8 mouse cellular contexts compared by ENCODE assay signal in the genomic region with DNA sequence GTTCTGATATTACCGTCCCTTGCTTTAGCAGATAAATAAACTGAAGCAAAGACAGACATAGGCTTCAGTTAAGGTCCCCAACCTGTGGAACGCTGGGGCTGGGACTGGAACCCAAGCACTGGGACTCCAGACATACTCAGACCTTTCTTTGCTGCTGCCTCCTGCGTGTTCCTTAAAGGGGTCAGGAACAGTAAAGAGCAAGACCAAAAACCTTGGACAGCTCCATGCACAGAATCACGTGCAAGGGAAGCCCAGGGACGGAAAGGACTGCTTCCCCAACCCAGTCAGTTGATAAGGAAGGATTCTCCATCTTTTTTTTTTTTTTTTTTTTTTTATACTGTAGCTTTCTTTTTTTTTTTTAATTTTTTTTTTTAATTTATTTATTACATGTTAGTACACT. TPM values are rescaled to one million over a fixed set of nuclear protein-coding genes. Genes with fewer than 3 reads are reported as not detected.
A peak's percentile ranks its signal among the peaks of the same experiment; 100 is the strongest.
DNase-seq lines count a peak whose midpoint lies in the region; ATAC-seq and TF ChIP-seq lines count a peak whose summit lies in the region.
"Had no signal": no experiment of that assay in that cellular context is flagged by ENCODE, and none has a peak within 500 bp of the region (broad histone marks: within the 10 kb centered on the region; RNA-seq: fewer than 3 reads in every experiment).

No protein-coding gene starts in this region.

- no peak for TF ChIP-seq CTCF in thymus, adult 2 months (IDR thresholded peaks at IDR 0.05; ENCODE audit: borderline replicate concordance, control insufficient read depth, extremely low read depth, insufficient read depth, low read length, poor library complexity)

- H3K9ac ChIP-seq in hindbrain, embryonic 15.5 days = no peak overlapping the region
- H3K9ac ChIP-seq in embryonic facial prominence, embryonic 14.5 days (ENCODE audit: low read depth, low read length) = no peak overlapping the region
- no peak overlapping the region for H3K9ac ChIP-seq in stomach, embryonic 16.5 days (ENCODE audit: low read length)

- H3K9me3 ChIP-seq in hindbrain, embryonic 15.5 days = no peaks in the 10 kb centered on the region
- no peaks in the 10 kb centered on the region for H3K9me3 ChIP-seq in hindbrain, embryonic 10.5 days
- no peaks in the 10 kb centered on the region for H3K9me3 ChIP-seq in embryonic facial prominence, embryonic 14.5 days (ENCODE audit: control insufficient read depth, low read length)
- H3K9me3 ChIP-seq in stomach, embryonic 16.5 days (replicated peaks; ENCODE audit: control insufficient read depth, low read length) = no peaks in the 10 kb centered on the region

- WGBS in hindbrain, embryonic 15.5 days = 43% methylated on average over 5 of the region's 5 CpGs
- 29% methylated on average over 5 of the region's 5 CpGs for WGBS in hindbrain, embryonic 10.5 days
- 80% methylated on average over 5 of the region's 5 CpGs for WGBS in thymus, adult 2 months
- 29% methylated on average over 5 of the region's 5 CpGs for WGBS in embryonic facial prominence, embryonic 14.5 days
- WGBS in stomach, embryonic 16.5 days = 29% methylated on average over 5 of the region's 5 CpGs

- H3K4me3 ChIP-seq in hindbrain, embryonic 15.5 days = peak overlapping the region; percentile 74; the same call in 1 of the 2 replicates
- no peak overlapping the region for H3K4me3 ChIP-seq in hindbrain, embryonic 10.5 days
- peak overlapping the region; percentile 23 for H3K4me3 ChIP-seq in thymus, adult 2 months (ENCODE audit: control insufficient read depth, insufficient read depth, low read length)
- H3K4me3 ChIP-seq in embryonic facial prominence, embryonic 14.5 days (ENCODE audit: low read depth, low read length) = no peak overlapping the region
- H3K4me3 ChIP-seq in stomach, embryonic 16.5 days (replicated peaks; ENCODE audit: low read length) = no peak overlapping the region
- H3K4me3 ChIP-seq: myocyte had no signal

- no peak for DNase-seq in hindbrain, embryonic 10.5 days (ENCODE audit: low spot score)
- DNase-seq in thymus, adult 2 months = no peak
- no peak for DNase-seq in thymus, postnatal 0 days (ENCODE audit: low spot score)
- DNase-seq in embryonic facial prominence, embryonic 14.5 days (ENCODE audit: low spot score) = peak; percentile 68
- no peak for DNase-seq in gastrocnemius, postnatal 25 days

- H3K27ac ChIP-seq in hindbrain, embryonic 15.5 days (replicated peaks) = 0 out of 2 replicates have a peak overlapping the region, but pooled peaks have one; percentile 89
- no peak overlapping the region for H3K27ac ChIP-seq in hindbrain, embryonic 10.5 days
- H3K27ac ChIP-seq in thymus, adult 2 months (ENCODE audit: control insufficient read depth, insufficient read depth, low read length) = peak overlapping the region; percentile 94
- H3K27ac ChIP-seq in embryonic facial prominence, embryonic 14.5 days (replicated peaks; ENCODE audit: low read depth, low read length) = no peak overlapping the region
- no peak overlapping the region for H3K27ac ChIP-seq in stomach, embryonic 16.5 days (ENCODE audit: low read length)

- no peaks in the 10 kb centered on the region for H3K27me3 ChIP-seq in hindbrain, embryonic 15.5 days
- H3K27me3 ChIP-seq in hindbrain, embryonic 10.5 days (ENCODE audit: insufficient read depth, poor library complexity, severe bottlenecking) = no peaks in the 10 kb centered on the region
- H3K27me3 ChIP-seq in thymus, adult 2 months (ENCODE audit: control insufficient read depth, insufficient read depth, low read length) = no peaks in the 10 kb centered on the region
- H3K27me3 ChIP-seq in embryonic facial prominence, embryonic 14.5 days (replicated peaks; ENCODE audit: control insufficient read depth, insufficient read depth, low read length) = no peaks in the 10 kb centered on the region
- no peaks in the 10 kb centered on the region for H3K27me3 ChIP-seq in stomach, embryonic 16.5 days (ENCODE audit: control insufficient read depth, insufficient read depth, low read length)

- H3K4me2 ChIP-seq in hindbrain, embryonic 15.5 days = peak overlapping the region; percentile 95
- H3K4me2 ChIP-seq in embryonic facial prominence, embryonic 14.5 days (ENCODE audit: low read depth, low read length) = no peak overlapping the region; the same call in 1 of the 2 replicates
- H3K4me2 ChIP-seq in stomach, embryonic 16.5 days (ENCODE audit: low read depth, low read length) = peak overlapping the region; percentile 96; the same call in 1 of the 2 replicates

- H3K4me1 ChIP-seq in hindbrain, embryonic 15.5 days (replicated peaks) = peaks cover 31% of the 10 kb centered on the region
- peaks cover 26% of the 10 kb centered on the region for H3K4me1 ChIP-seq in hindbrain, embryonic 10.5 days (replicated peaks)
- H3K4me1 ChIP-seq in thymus, adult 2 months (replicated peaks; ENCODE audit: control insufficient read depth, insufficient read depth, low read length) = peaks cover 14% of the 10 kb centered on the region
- H3K4me1 ChIP-seq in embryonic facial prominence, embryonic 14.5 days (ENCODE audit: control insufficient read depth, insufficient read depth, low read length) = no peaks in the 10 kb centered on the region
- peaks cover 11% of the 10 kb centered on the region for H3K4me1 ChIP-seq in stomach, embryonic 16.5 days (ENCODE audit: control insufficient read depth, insufficient read depth, low read length)

- H3K36me3 ChIP-seq in hindbrain, embryonic 15.5 days = 0 out of 2 replicates have a peak, but pooled peaks cover 5% of the 10 kb centered on the region
- H3K36me3 ChIP-seq in hindbrain, embryonic 10.5 days = peaks cover 22% of the 10 kb centered on the region
- peaks cover 17% of the 10 kb centered on the region; the same call in 1 of the 2 replicates for H3K36me3 ChIP-seq in thymus, adult 2 months (ENCODE audit: control insufficient read depth, insufficient read depth, low read length)
- peaks cover 6% of the 10 kb centered on the region for H3K36me3 ChIP-seq in embryonic facial prominence, embryonic 14.5 days (ENCODE audit: control insufficient read depth, insufficient read depth, low read length)
- H3K36me3 ChIP-seq in stomach, embryonic 16.5 days (ENCODE audit: control insufficient read depth, insufficient read depth, low read length) = no peaks in the 10 kb centered on the region

- no peak for TF ChIP-seq POLR2A in thymus, adult 2 months (IDR thresholded peaks at IDR 0.05; ENCODE audit: control insufficient read depth, extremely low read depth, insufficient read depth, low read length, poor library complexity)

- no peak for ATAC-seq in hindbrain, embryonic 15.5 days (ENCODE audit: low FRiP score, low read depth)
- ATAC-seq in embryonic facial prominence, embryonic 14.5 days (ENCODE audit: low read depth) = no peak
- no peak for ATAC-seq in stomach, embryonic 16.5 days (ENCODE audit: insufficient read depth, low FRiP score)

RNA-seq across cellular contexts. Expression of gene Nim1k, which starts 1.1 kb away (rescaled TPM):
- 5.4 and 5.5 TPM in 2 replicates for polyA plus RNA-seq in hindbrain, embryonic 15.5 days (2015; fragmentation: Nextera tagmentation; extraction: Ambion mirVana)
- polyA plus RNA-seq in hindbrain, embryonic 10.5 days (2016; fragmentation: Nextera tagmentation; extraction: Ambion mirVana) = 1.3 and 1.5 TPM in 2 replicates
- 5.5 and 5.8 TPM in 2 replicates for polyA plus RNA-seq in thymus, adult 2 months (2012; rRNA removed)
- polyA plus RNA-seq in thymus, postnatal 0 days (2015; fragmentation: Nextera tagmentation; extraction: Ambion mirVana) = 9.9 and 10.6 TPM in 2 replicates
- 1.8 and 2.3 TPM in 2 replicates for polyA plus RNA-seq in embryonic facial prominence, embryonic 14.5 days (2014; fragmentation: Nextera tagmentation; extraction: Ambion mirVana)
- polyA plus RNA-seq in stomach, embryonic 16.5 days (2015; fragmentation: Nextera tagmentation; extraction: Ambion mirVana) = 0.75 and 0.77 TPM in 2 replicates
- total RNA-seq in gastrocnemius, postnatal 25 days (2021) = 1 to 10 TPM; 1.1 to 1.3 TPM

RNA-seq across cellular contexts. Expression of gene Zfp131, which starts 33.9 kb away (rescaled TPM):
- polyA plus RNA-seq in hindbrain, embryonic 15.5 days (2015; fragmentation: Nextera tagmentation; extraction: Ambion mirVana) = 32.2 and 33.0 TPM in 2 replicates
- 35.0 and 39.8 TPM in 2 replicates for polyA plus RNA-seq in hindbrain, embryonic 10.5 days (2016; fragmentation: Nextera tagmentation; extraction: Ambion mirVana)
- polyA plus RNA-seq in thymus, adult 2 months (2012; rRNA removed) = 17.7 and 25.9 TPM in 2 replicates
- polyA plus RNA-seq in thymus, postnatal 0 days (2015; fragmentation: Nextera tagmentation; extraction: Ambion mirVana) = 40.9 and 51.2 TPM in 2 replicates
- 34.9 and 37.4 TPM in 2 replicates for polyA plus RNA-seq in embryonic facial prominence, embryonic 14.5 days (2014; fragmentation: Nextera tagmentation; extraction: Ambion mirVana)
- 22.9 and 30.2 TPM in 2 replicates for polyA plus RNA-seq in stomach, embryonic 16.5 days (2015; fragmentation: Nextera tagmentation; extraction: Ambion mirVana)
- total RNA-seq in gastrocnemius, postnatal 25 days (2021) = 10 to 100 TPM; 17.4 to 18.4 TPM

Comparison
In these comparisons a context has a peak if more than half of its experiments do, and no peak if none do; other contexts are left out.
1. H3K27ac ChIP-seq: peak in hindbrain, embryonic 15.5 days (single experiment) and thymus, adult 2 months (single experiment); none in hindbrain, embryonic 10.5 days (single experiment), embryonic facial prominence, embryonic 14.5 days (single experiment) and stomach, embryonic 16.5 days (single experiment).
2. H3K4me3 ChIP-seq: peak in hindbrain, embryonic 15.5 days (single experiment) and thymus, adult 2 months (single experiment); none in hindbrain, embryonic 10.5 days (single experiment), embryonic facial prominence, embryonic 14.5 days (single experiment) and stomach, embryonic 16.5 days (single experiment).